Mouse (Mus musculus): ENCODE results near the gene Wdr45b. TPM values are rescaled to one million over a fixed set of nuclear protein-coding genes. Genes with fewer than 3 reads are reported as not detected.

Gene Wdr45b
- polyA plus RNA-seq, 1 experiment from 2014 or later = 93.7 TPM

- H3K4me1 ChIP-seq (ENCODE audit: control insufficient read depth, insufficient read depth, low read length) = no peaks in the 10 kb centered on the region
- H3K4me3 ChIP-seq (ENCODE audit: low read depth, low read length) = no peak overlapping the region
- H3K27me3 ChIP-seq (ENCODE audit: control insufficient read depth, insufficient read depth, low read length) = no peaks in the 10 kb centered on the region
- no peak overlapping the region for H3K9ac ChIP-seq (replicated peaks; ENCODE audit: low read depth, low read length)
- no peaks in the 10 kb centered on the region; the same call in 1 of the 2 replicates for H3K9me3 ChIP-seq (ENCODE audit: control insufficient read depth, low read length)
- no peak overlapping the region for H3K27ac ChIP-seq (ENCODE audit: low read depth, low read length)
- 91% methylated on average over 6 of the region's 6 CpGs for WGBS
- H3K4me2 ChIP-seq (ENCODE audit: low read depth, low read length) = no peak overlapping the region
- peaks cover 42% of the 10 kb centered on the region for H3K36me3 ChIP-seq (ENCODE audit: control insufficient read depth, insufficient read depth, low read length)
- no peak for ATAC-seq (ENCODE audit: low read depth)
Observed at GRCm38 (mm10) chr11:121305371-121305770, 48.9 kb downstream of the Wdr45b start.

GRCm38 (mm10) chr11:121300265-121300664 is 54.0 kb downstream of the Wdr45b start:
- no peak for ATAC-seq (ENCODE audit: low read depth)
- Histone ChIP-seq H3K4me3 (ENCODE audit: low read depth, low read length) (no peak overlapping the region), H3K4me2 (ENCODE audit: low read depth, low read length) (no peak overlapping the region), H3K9me3 (ENCODE audit: control insufficient read depth, low read length) (no peaks in the 10 kb centered on the region), H3K27me3 (ENCODE audit: control insufficient read depth, insufficient read depth, low read length) (no peaks in the 10 kb centered on the region), H3K36me3 (ENCODE audit: control insufficient read depth, insufficient read depth, low read length) (peaks cover 51% of the 10 kb centered on the region), H3K27ac (ENCODE audit: low read depth, low read length) (no peak overlapping the region), H3K4me1 (ENCODE audit: control insufficient read depth, insufficient read depth, low read length) (no peaks in the 10 kb centered on the region), H3K9ac (replicated peaks; ENCODE audit: low read depth, low read length) (no peak overlapping the region)
- 97% methylated on average over 9 of the region's 9 CpGs for WGBS

- Histone ChIP-seq H3K4me1 (ENCODE audit: control insufficient read depth, insufficient read depth, low read length) (no peaks in the 10 kb centered on the region), H3K27me3 (ENCODE audit: control insufficient read depth, insufficient read depth, low read length) (no peaks in the 10 kb centered on the region), H3K36me3 (ENCODE audit: control insufficient read depth, insufficient read depth, low read length) (peaks cover 45% of the 10 kb centered on the region), H3K4me2 (ENCODE audit: low read depth, low read length) (no peak overlapping the region), H3K4me3 (ENCODE audit: low read depth, low read length) (no peak overlapping the region), H3K9ac (replicated peaks; ENCODE audit: low read depth, low read length) (no peak overlapping the region), H3K27ac (ENCODE audit: low read depth, low read length) (no peak overlapping the region), H3K9me3 (ENCODE audit: control insufficient read depth, low read length) (no peaks in the 10 kb centered on the region)
- WGBS = 90% methylated on average over 8 of the region's 8 CpGs
- ATAC-seq (ENCODE audit: low read depth) = no peak
Observed at GRCm38 (mm10) chr11:121298493-121298892, 55.8 kb downstream of the Wdr45b start.

GRCm38 (mm10) chr11:121294771-121295170 is 59.5 kb downstream of the Wdr45b start:
- H3K27ac ChIP-seq (ENCODE audit: low read depth, low read length) = no peak overlapping the region
- WGBS = 98% methylated on average over 5 of the region's 5 CpGs
- H3K4me2 ChIP-seq (ENCODE audit: low read depth, low read length) = no peak overlapping the region
- peaks cover 40% of the 10 kb centered on the region for H3K36me3 ChIP-seq (ENCODE audit: control insufficient read depth, insufficient read depth, low read length)
- H3K9me3 ChIP-seq (ENCODE audit: control insufficient read depth, low read length) = no peaks in the 10 kb centered on the region
- no peak for ATAC-seq (ENCODE audit: low read depth)
- H3K9ac ChIP-seq (replicated peaks; ENCODE audit: low read depth, low read length) = no peak overlapping the region
- H3K4me3 ChIP-seq (ENCODE audit: low read depth, low read length) = no peak overlapping the region
- H3K4me1 ChIP-seq (ENCODE audit: control insufficient read depth, insufficient read depth, low read length) = no peaks in the 10 kb centered on the region
- H3K27me3 ChIP-seq (ENCODE audit: control insufficient read depth, insufficient read depth, low read length) = no peaks in the 10 kb centered on the region

GRCm38 (mm10) chr11:121289859-121290258 is 64.4 kb downstream of the Wdr45b start:
- 98% methylated on average over 3 of the region's 3 CpGs for WGBS
- Histone ChIP-seq H3K4me3 (ENCODE audit: low read depth, low read length) (no peak overlapping the region), H3K27me3 (ENCODE audit: control insufficient read depth, insufficient read depth, low read length) (no peaks in the 10 kb centered on the region), H3K36me3 (ENCODE audit: control insufficient read depth, insufficient read depth, low read length) (peaks cover 49% of the 10 kb centered on the region), H3K9ac (replicated peaks; ENCODE audit: low read depth, low read length) (no peak overlapping the region), H3K4me2 (ENCODE audit: low read depth, low read length) (no peak overlapping the region), H3K4me1 (ENCODE audit: control insufficient read depth, insufficient read depth, low read length) (no peaks in the 10 kb centered on the region), H3K9me3 (ENCODE audit: control insufficient read depth, low read length) (no peaks in the 10 kb centered on the region), H3K27ac (ENCODE audit: low read depth, low read length) (no peak overlapping the region)
- no peak for ATAC-seq (ENCODE audit: low read depth)

- Histone ChIP-seq H3K27me3 (ENCODE audit: control insufficient read depth, insufficient read depth, low read length) (no peaks in the 10 kb centered on the region), H3K36me3 (ENCODE audit: control insufficient read depth, insufficient read depth, low read length) (peaks cover 12% of the 10 kb centered on the region; the same call in 1 of the 2 replicates), H3K9me3 (ENCODE audit: control insufficient read depth, low read length) (no peaks in the 10 kb centered on the region), H3K27ac (ENCODE audit: low read depth, low read length) (no peak overlapping the region), H3K4me1 (ENCODE audit: control insufficient read depth, insufficient read depth, low read length) (no peaks in the 10 kb centered on the region), H3K4me3 (ENCODE audit: low read depth, low read length) (no peak overlapping the region), H3K4me2 (ENCODE audit: low read depth, low read length) (no peak overlapping the region), H3K9ac (replicated peaks; ENCODE audit: low read depth, low read length) (no peak overlapping the region)
- 86% methylated on average over 6 of the region's 6 CpGs for WGBS
- no peak for ATAC-seq (ENCODE audit: low read depth)
Observed at GRCm38 (mm10) chr11:121282911-121283310, 71.3 kb downstream of the Wdr45b start.

GRCm38 (mm10) chr11:121278011-121278410 is 76.2 kb downstream of the Wdr45b start:
- Histone ChIP-seq H3K9ac (replicated peaks; ENCODE audit: low read depth, low read length) (no peak overlapping the region), H3K4me2 (ENCODE audit: low read depth, low read length) (no peak overlapping the region), H3K9me3 (ENCODE audit: control insufficient read depth, low read length) (no peaks in the 10 kb centered on the region), H3K4me3 (ENCODE audit: low read depth, low read length) (no peak overlapping the region), H3K27me3 (ENCODE audit: control insufficient read depth, insufficient read depth, low read length) (no peaks in the 10 kb centered on the region), H3K4me1 (ENCODE audit: control insufficient read depth, insufficient read depth, low read length) (no peaks in the 10 kb centered on the region), H3K36me3 (ENCODE audit: control insufficient read depth, insufficient read depth, low read length) (no peaks in the 10 kb centered on the region), H3K27ac (ENCODE audit: low read depth, low read length) (no peak overlapping the region)
- 93% methylated on average over 3 of the region's 3 CpGs for WGBS
- no peak for ATAC-seq (ENCODE audit: low read depth)

- no peaks in the 10 kb centered on the region for H3K36me3 ChIP-seq (ENCODE audit: control insufficient read depth, insufficient read depth, low read length)
- WGBS = 94% methylated on average over 8 of the region's 8 CpGs
- no peaks in the 10 kb centered on the region for H3K4me1 ChIP-seq (ENCODE audit: control insufficient read depth, insufficient read depth, low read length)
- H3K27ac ChIP-seq (ENCODE audit: low read depth, low read length) = no peak overlapping the region
- H3K9me3 ChIP-seq (ENCODE audit: control insufficient read depth, low read length) = no peaks in the 10 kb centered on the region
- H3K4me2 ChIP-seq (ENCODE audit: low read depth, low read length) = no peak overlapping the region
- H3K4me3 ChIP-seq (ENCODE audit: low read depth, low read length) = no peak overlapping the region
- ATAC-seq (ENCODE audit: low read depth) = no peak
- no peaks in the 10 kb centered on the region for H3K27me3 ChIP-seq (ENCODE audit: control insufficient read depth, insufficient read depth, low read length)
- H3K9ac ChIP-seq (replicated peaks; ENCODE audit: low read depth, low read length) = no peak overlapping the region
Observed at GRCm38 (mm10) chr11:121277516-121277915, 76.7 kb downstream of the Wdr45b start.

All from neural tube, embryonic 14.5 days (tissue).